Mouse (Mus musculus): ENCODE data around the gene Naa50.

Gene Naa50

GRCm38 (mm10) chr16:44205973-44206372 is 66.3 kb downstream of the Naa50 start:
- DNase-seq: no peak

- DNase-seq: no peak
These were observed 70.8 kb downstream of the Naa50 start for GRCm38 (mm10) chr16:44210156-44211053.

GRCm38 (mm10) chr16:44211054-44211414 is 71.4 kb downstream of the Naa50 start:
- DNase-seq: no peak

GRCm38 (mm10) chr16:44212703-44213102 is 73.1 kb downstream of the Naa50 start:
- DNase-seq: no peak

Measured in thymus, postnatal 14 days (tissue).